Mouse (Mus musculus) heart, embryonic 16.5 days (tissue): ENCODE measurements around the gene Il23r. TPM values are rescaled to one million over a fixed set of nuclear protein-coding genes. Genes with fewer than 3 reads are reported as not detected.

Source experiments
- ATAC-seq: fragments of 200-750 bp; cut with Nextera tagmentation; replicated peaks from 2 replicates; pipeline ENCODE4 v1.8.0; 2017; ENCODE audit warnings: moderate number of reproducible peaks; ENCODE audit not compliant: insufficient read depth, low FRiP score; ENCODE audit errors: extremely low read depth
- H3K27ac ChIP-seq: fragments of 300-500 bp; sonication (generic); 2 replicates; pipeline ENCODE4 v1.5.1; 2014; ENCODE audit warnings: mild to moderate bottlenecking, low read length, control low read depth, moderate library complexity
- H3K27me3 ChIP-seq: fragments of 300-500 bp; sonication (generic); 2 replicates; pipeline ENCODE4 v1.6.1; 2014; ENCODE audit warnings: low read length, mixed read lengths; ENCODE audit not compliant: control insufficient read depth, insufficient read depth
- H3K36me3 ChIP-seq: fragments of 300-500 bp; sonication (generic); 2 replicates; pipeline ENCODE4 v1.6.1; 2014; ENCODE audit not compliant: control insufficient read depth, insufficient read depth
- H3K4me1 ChIP-seq: fragments of 300-500 bp; sonication (generic); 2 replicates; pipeline ENCODE4 v1.6.1; 2014; ENCODE audit warnings: low read length, mixed read lengths; ENCODE audit not compliant: control insufficient read depth, insufficient read depth
- H3K4me2 ChIP-seq: fragments of 300-500 bp; sonication (generic); 2 replicates; pipeline ENCODE4 v1.6.1; 2014; ENCODE audit warnings: low read depth, mild to moderate bottlenecking, control low read depth, low read length
- H3K4me3 ChIP-seq: fragments of 300-500 bp; sonication (generic); 2 replicates; pipeline ENCODE4 v1.5.1; 2014; ENCODE audit warnings: mild to moderate bottlenecking, control low read depth, low read length
- H3K9ac ChIP-seq: fragments of 300-500 bp; sonication (generic); 2 replicates; pipeline ENCODE4 v1.6.1; 2014; ENCODE audit warnings: low read length, control low read depth
- H3K9me3 ChIP-seq: fragments of 300-500 bp; sonication (generic); replicated peaks from 2 replicates; pipeline ENCODE4 v1.6.1; 2016; ENCODE audit warnings: low read length; ENCODE audit not compliant: control insufficient read depth
- WGBS: fragments of 180-500 bp; shearing (Covaris S2); extraction: QIAGEN DNeasy Blood & Tissue Kit; methylation state at CpG from one replicate; pipeline ENCODE4 v1.1.7; 2014; 5-methylcytosine and 5-hydroxymethylcytosine counted together
- polyA plus RNA-seq: library from polyadenylated mRNA; unstranded; fragments of >200 nt; fragmentation: Nextera tagmentation; extraction: Ambion mirVana; gene quantifications from 2 replicates; pipeline ENCODE4 v1.2.1, GENCODE M21; 2015

Il23r gene
- polyA plus RNA-seq, 1 experiment from 2014 or later: 0.05 TPM

DNA sequence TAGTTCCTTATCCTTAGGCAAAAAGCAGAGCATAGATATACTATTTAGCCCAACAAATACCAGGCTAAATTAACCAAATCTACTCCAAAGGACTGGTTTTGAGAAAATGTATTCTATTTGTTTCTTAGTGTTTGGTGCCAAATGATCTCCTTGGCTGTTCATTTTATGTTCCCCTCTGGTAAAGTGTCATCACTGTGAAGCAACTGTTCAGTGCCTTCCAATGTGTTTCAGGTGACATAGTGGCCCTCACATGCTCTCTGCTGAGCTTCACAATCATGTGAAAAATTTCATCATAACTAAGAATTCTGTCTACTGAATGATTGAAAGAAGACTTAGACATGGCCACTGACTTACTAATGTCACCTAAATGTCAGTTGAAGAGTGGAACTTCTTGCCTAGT, 54.6 kb downstream of the Il23r start:
- no peak overlapping the region for H3K9ac ChIP-seq
- H3K27me3 ChIP-seq: no peaks in the 10 kb centered on the region
- no peaks in the 10 kb centered on the region for H3K9me3 ChIP-seq
- no peak overlapping the region for H3K4me2 ChIP-seq
- ATAC-seq: no peak
- no peaks in the 10 kb centered on the region for H3K36me3 ChIP-seq
- H3K27ac ChIP-seq: no peak overlapping the region
- H3K4me1 ChIP-seq: peaks cover 4% of the 10 kb centered on the region; the same call in 1 of the 2 replicates
- no peak overlapping the region for H3K4me3 ChIP-seq

DNA sequence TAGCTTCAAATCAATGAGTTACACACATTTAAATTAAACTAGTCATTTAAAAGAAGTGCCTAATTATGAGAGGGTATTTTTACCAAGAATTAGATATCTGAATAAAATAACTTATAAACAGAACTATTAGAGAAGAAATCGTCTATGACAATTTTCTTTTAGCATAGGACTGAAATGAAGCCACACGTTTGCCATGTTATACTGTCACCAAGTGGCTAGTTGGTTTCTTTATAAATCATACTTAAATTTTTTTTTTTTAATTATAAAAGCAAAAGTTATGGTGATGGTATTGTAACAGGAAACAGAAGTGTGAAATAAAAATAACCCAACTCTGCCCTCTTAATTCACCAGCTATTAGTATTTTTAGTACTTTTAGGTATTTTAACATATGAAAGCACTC, 55.4 kb downstream of the Il23r start:
- no peak overlapping the region for H3K9ac ChIP-seq
- H3K4me1 ChIP-seq: peaks cover 4% of the 10 kb centered on the region; the same call in 1 of the 2 replicates
- no peak for ATAC-seq
- no peak overlapping the region for H3K4me2 ChIP-seq
- no peaks in the 10 kb centered on the region for H3K27me3 ChIP-seq
- WGBS: 83% methylated on average over 2 of the region's 2 CpGs
- H3K36me3 ChIP-seq: no peaks in the 10 kb centered on the region
- H3K4me3 ChIP-seq: no peak overlapping the region
- H3K27ac ChIP-seq: no peak overlapping the region
- H3K9me3 ChIP-seq: no peaks in the 10 kb centered on the region

DNA sequence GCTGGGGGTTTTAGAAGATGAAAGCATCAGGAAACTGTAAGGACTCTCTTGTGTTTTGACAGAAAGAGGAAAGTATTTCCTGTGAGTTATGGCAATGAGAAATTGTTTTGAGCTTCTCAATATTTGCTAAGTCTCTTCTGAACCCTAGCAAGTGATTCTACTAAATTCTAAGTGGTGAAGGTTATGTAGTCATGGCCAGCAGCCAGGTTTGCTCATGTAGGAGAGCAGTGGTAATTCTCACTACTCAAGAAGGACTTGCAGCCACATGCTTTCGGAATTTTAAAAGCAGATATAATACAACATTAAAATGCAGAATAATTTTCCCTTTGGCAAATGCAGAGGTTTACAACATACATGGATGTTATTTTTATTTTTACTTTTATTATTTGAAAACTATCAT, 55.9 kb downstream of the Il23r start:
- 69% methylated on average over 1 of the region's 1 CpGs for WGBS
- no peak for ATAC-seq
- Histone ChIP-seq H3K4me1 (peaks cover 4% of the 10 kb centered on the region; the same call in 1 of the 2 replicates), H3K27me3 (no peaks in the 10 kb centered on the region), H3K4me3 (no peak overlapping the region), H3K9ac (no peak overlapping the region), H3K9me3 (no peaks in the 10 kb centered on the region), H3K4me2 (no peak overlapping the region), H3K36me3 (no peaks in the 10 kb centered on the region), H3K27ac (no peak overlapping the region)

DNA sequence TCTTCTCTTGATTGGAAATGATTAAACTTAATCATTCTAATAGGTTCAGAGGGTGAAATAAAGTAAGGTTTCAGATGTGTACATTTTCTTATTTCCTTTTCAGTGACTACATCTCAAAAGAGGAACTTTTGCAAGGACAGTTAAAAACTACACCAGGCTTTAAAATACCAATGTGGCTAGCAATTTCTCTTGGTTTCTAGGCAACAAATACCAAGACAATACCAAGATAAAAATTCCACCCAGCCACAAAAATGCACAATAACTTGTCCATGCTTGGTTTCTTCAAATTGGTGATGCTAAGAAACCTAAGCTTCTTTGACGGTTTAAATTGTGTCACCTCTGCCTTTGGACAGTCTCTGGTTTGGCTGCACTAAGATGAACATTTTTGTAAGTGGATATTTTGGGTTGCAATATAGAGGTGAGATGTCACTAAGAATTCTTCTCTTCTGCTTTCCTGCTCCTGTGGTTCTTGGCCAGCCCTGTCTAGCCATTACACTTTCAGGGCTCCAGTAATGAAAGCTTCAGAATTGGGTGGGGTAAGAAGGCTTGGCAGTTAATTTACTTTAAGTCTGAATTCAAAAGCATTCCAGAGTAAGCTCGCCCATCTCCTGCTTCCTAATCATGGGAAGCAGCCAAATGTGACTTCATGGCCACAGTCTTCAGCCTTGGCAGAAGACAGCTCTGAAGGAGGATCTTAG, 56.8 kb downstream of the Il23r start:
- H3K9me3 ChIP-seq: no peaks in the 10 kb centered on the region
- 49% methylated on average over 2 of the region's 2 CpGs for WGBS
- no peaks in the 10 kb centered on the region for H3K36me3 ChIP-seq
- no peak overlapping the region for H3K9ac ChIP-seq
- H3K27me3 ChIP-seq: no peaks in the 10 kb centered on the region
- no peak overlapping the region for H3K4me3 ChIP-seq
- ATAC-seq: no peak
- H3K27ac ChIP-seq: no peak overlapping the region
- H3K4me1 ChIP-seq: peaks cover 4% of the 10 kb centered on the region; the same call in 1 of the 2 replicates
- no peak overlapping the region for H3K4me2 ChIP-seq

DNA sequence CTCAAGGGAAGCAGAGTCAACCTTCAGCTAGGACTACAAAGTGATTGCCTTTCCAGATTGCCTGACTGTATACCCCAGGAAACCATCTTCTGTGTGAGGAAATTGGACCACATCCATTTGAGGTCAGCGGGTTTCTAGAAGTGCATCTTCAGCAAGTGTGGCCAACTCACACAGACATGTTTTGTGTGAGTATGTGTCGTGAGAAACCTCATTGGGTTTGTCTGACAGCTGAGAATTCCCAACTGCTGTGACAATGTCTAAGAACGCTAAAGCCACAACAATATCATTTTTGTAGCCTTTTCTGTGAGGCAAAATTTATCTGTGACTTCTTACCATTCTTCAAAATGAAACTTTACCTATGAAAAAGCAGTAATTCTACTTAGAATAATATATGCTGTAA, 59.8 kb downstream of the Il23r start:
- no peak for ATAC-seq
- Histone ChIP-seq H3K36me3 (no peaks in the 10 kb centered on the region), H3K9ac (no peak overlapping the region), H3K4me1 (no peaks in the 10 kb centered on the region), H3K4me2 (no peak overlapping the region), H3K27ac (no peak overlapping the region), H3K9me3 (no peaks in the 10 kb centered on the region), H3K4me3 (no peak overlapping the region), H3K27me3 (no peaks in the 10 kb centered on the region)
- 61% methylated on average over 3 of the region's 3 CpGs for WGBS

DNA sequence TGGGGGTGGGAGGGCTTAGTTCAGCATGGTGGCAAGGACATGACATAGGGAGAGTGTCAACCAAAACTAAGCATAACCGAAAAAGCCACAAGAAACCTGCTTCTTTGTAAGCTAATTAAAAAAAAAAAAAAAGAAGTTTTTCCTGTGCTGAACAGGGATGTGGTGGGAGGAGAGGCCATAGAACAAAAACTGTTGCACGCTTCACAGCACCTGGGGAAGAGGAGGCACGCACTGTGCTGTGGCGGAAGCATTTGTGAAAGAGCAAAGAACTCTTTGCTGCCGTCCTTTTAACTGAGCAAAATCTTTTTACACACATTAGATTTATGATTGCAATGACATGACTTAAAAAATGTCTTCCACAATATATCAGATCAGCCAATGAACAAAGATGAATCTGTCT, 69.9 kb downstream of the Il23r start:
- 75% methylated on average over 5 of the region's 5 CpGs for WGBS
- H3K9ac ChIP-seq: no peak overlapping the region
- H3K27ac ChIP-seq: no peak overlapping the region
- H3K4me1 ChIP-seq: no peaks in the 10 kb centered on the region
- H3K27me3 ChIP-seq: no peaks in the 10 kb centered on the region
- no peak overlapping the region for H3K4me2 ChIP-seq
- no peak; the same call in 1 of the 2 replicates for ATAC-seq
- no peak overlapping the region for H3K4me3 ChIP-seq
- H3K9me3 ChIP-seq: no peaks in the 10 kb centered on the region
- no peaks in the 10 kb centered on the region for H3K36me3 ChIP-seq

DNA sequence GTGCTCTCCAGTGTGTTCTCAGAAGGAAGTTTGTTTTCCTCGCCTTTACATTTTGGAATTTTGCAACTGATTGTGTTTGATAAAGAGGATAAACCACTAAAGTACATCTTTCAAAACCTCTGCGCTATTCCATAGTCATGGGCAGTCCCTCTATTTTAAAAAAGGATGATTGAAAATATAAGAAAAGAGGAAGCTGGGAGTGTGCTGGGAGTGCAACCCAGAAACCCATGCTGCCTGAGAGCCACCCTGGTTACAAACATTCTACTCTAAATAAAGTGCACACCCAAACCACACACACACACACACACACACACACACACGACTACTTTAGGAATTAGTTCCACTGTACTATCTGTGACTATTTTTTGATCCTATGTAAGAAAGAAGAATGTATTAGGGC, 75.1 kb downstream of the Il23r start:
- 77% methylated on average over 3 of the region's 3 CpGs for WGBS
- Histone ChIP-seq H3K9ac (no peak overlapping the region), H3K4me2 (no peak overlapping the region), H3K4me3 (no peak overlapping the region), H3K36me3 (no peaks in the 10 kb centered on the region), H3K4me1 (no peaks in the 10 kb centered on the region), H3K27me3 (no peaks in the 10 kb centered on the region), H3K27ac (no peak overlapping the region), H3K9me3 (no peaks in the 10 kb centered on the region)
- no peak for ATAC-seq

GRCm38 (mm10) chr6:67415276-67415675, 76.4 kb downstream of the Il23r start:
- 76% methylated on average over 5 of the region's 5 CpGs for WGBS
- Histone ChIP-seq H3K27ac (no peak overlapping the region), H3K27me3 (no peaks in the 10 kb centered on the region), H3K4me2 (no peak overlapping the region), H3K9me3 (no peaks in the 10 kb centered on the region), H3K36me3 (no peaks in the 10 kb centered on the region), H3K4me1 (no peaks in the 10 kb centered on the region), H3K4me3 (no peak overlapping the region), H3K9ac (no peak overlapping the region)
- ATAC-seq: no peak

- Histone ChIP-seq H3K9ac (no peak overlapping the region), H3K4me1 (no peaks in the 10 kb centered on the region), H3K27ac (no peak overlapping the region), H3K4me2 (no peak overlapping the region), H3K9me3 (no peaks in the 10 kb centered on the region), H3K36me3 (no peaks in the 10 kb centered on the region), H3K27me3 (no peaks in the 10 kb centered on the region), H3K4me3 (no peak overlapping the region)
- 81% methylated on average over 2 of the region's 2 CpGs for WGBS
- no peak for ATAC-seq
These were observed 78.3 kb downstream of the Il23r start for GRCm38 (mm10) chr6:67413378-67413777.
